37 mouse cellular contexts compared by ENCODE assay signal in genomic region chr6:72330133-72330532, GRCm38 (mm10). TPM values are rescaled to one million over a fixed set of nuclear protein-coding genes. Genes with fewer than 3 reads are reported as not detected.
"Had no signal": no experiment of that assay in that cellular context is flagged by ENCODE, and none has a peak within 500 bp of the region (broad histone marks: within the 10 kb centered on the region; RNA-seq: fewer than 3 reads in every experiment).

No protein-coding gene starts in this region.

- ATAC-seq: hindbrain, embryonic 16.5 days; hindbrain, postnatal 0 days; inflammation-experienced regulatory T-cells, adult 6 months; intestine, embryonic 15.5 days; intestine, embryonic 16.5 days; intestine, postnatal 0 days had no signal

- DNase-seq: heart, postnatal 10 days; heart, postnatal 14 days; heart, postnatal 36 days; heart, postnatal 4 days; kidney, adult 11 months; kidney, adult 18-20 months; kidney, adult 2 months; kidney, adult 8-10 months; kidney, adult 9 months; kidney, postnatal 10 days; kidney, postnatal 14 days; kidney, postnatal 25 days; kidney, postnatal 36 days; kidney, postnatal 4 days; layer of hippocampus, adult 9-11 months; layer of hippocampus, postnatal 36 days had no signal

- H3K4me3 ChIP-seq: heart, embryonic 10.5 days; heart, embryonic 12.5 days; heart, embryonic 13.5 days; heart, embryonic 15.5 days; hindbrain, embryonic 10.5 days; hindbrain, embryonic 12.5 days; hindbrain, embryonic 13.5 days; hindbrain, embryonic 15.5 days; intestine, embryonic 15.5 days; kidney, embryonic 15.5 days; layer of hippocampus, adult 2 months had no signal

- H3K4me2 ChIP-seq: heart, embryonic 11.5 days; heart, embryonic 12.5 days; heart, embryonic 13.5 days; heart, embryonic 15.5 days; hindbrain, embryonic 12.5 days; hindbrain, embryonic 13.5 days; hindbrain, embryonic 14.5 days; hindbrain, embryonic 15.5 days; intestine, embryonic 15.5 days; kidney, embryonic 15.5 days had no signal

- H3K9me3 ChIP-seq: heart, embryonic 10.5 days; heart, embryonic 12.5 days; heart, embryonic 13.5 days; heart, embryonic 15.5 days; hindbrain, embryonic 10.5 days; hindbrain, embryonic 12.5 days; hindbrain, embryonic 13.5 days; hindbrain, embryonic 15.5 days; intestine, embryonic 15.5 days; kidney, embryonic 15.5 days had no signal

- H3K4me1 ChIP-seq: hindbrain, embryonic 10.5 days; hindbrain, embryonic 12.5 days; hindbrain, embryonic 13.5 days; hindbrain, embryonic 15.5 days; intestine, embryonic 15.5 days; kidney, embryonic 15.5 days had no signal

- H3K27me3 ChIP-seq: heart, embryonic 12.5 days; heart, embryonic 13.5 days; heart, embryonic 15.5 days; hindbrain, embryonic 12.5 days; hindbrain, embryonic 13.5 days; hindbrain, embryonic 15.5 days; intestine, embryonic 15.5 days; kidney, embryonic 15.5 days had no signal

- H3K9ac ChIP-seq: heart, embryonic 12.5 days; heart, embryonic 13.5 days; heart, embryonic 15.5 days; hindbrain, embryonic 12.5 days; hindbrain, embryonic 13.5 days; hindbrain, embryonic 14.5 days; hindbrain, embryonic 15.5 days; intestine, embryonic 15.5 days; kidney, embryonic 15.5 days had no signal

- H3K27ac ChIP-seq: heart, embryonic 10.5 days; heart, embryonic 13.5 days; heart, embryonic 15.5 days; hindbrain, embryonic 10.5 days; hindbrain, embryonic 12.5 days; hindbrain, embryonic 13.5 days; hindbrain, embryonic 14.5 days; hindbrain, embryonic 15.5 days; hindbrain, postnatal 0 days; intestine, embryonic 15.5 days; kidney, embryonic 15.5 days; kidney, postnatal 0 days; layer of hippocampus, adult 2 months had no signal

RNA-seq across cellular contexts. Expression of gene Sftpb, which starts 25.7 kb away (rescaled TPM):
- polyA plus RNA-seq: heart, embryonic 12.5 days; heart, embryonic 14.5 days; hindbrain, embryonic 10.5 days; hindbrain, embryonic 12.5 days; inflammation-experienced regulatory T-cells, adult 6 months; intestine, embryonic 15.5 days; kidney, adult 2 months; kidney, embryonic 14.5 days; kidney, embryonic 15.5 days; kidney, postnatal 0 days had no signal
